Mouse (Mus musculus) T-cell, adult 2 months (primary cell): ENCODE measurements around the gene Gm21861.
"Not testable (repeated sequence)": the region's sequence is repeated elsewhere in the genome, so short reads cannot be mapped to it uniquely, and the experiment has no call there.

Experiments
- DNase-seq: peaks from one replicate; pipeline ENCODE4 v3.0.0; 2022; ENCODE audit warnings: low spot score

Gm21861 gene

DNA sequence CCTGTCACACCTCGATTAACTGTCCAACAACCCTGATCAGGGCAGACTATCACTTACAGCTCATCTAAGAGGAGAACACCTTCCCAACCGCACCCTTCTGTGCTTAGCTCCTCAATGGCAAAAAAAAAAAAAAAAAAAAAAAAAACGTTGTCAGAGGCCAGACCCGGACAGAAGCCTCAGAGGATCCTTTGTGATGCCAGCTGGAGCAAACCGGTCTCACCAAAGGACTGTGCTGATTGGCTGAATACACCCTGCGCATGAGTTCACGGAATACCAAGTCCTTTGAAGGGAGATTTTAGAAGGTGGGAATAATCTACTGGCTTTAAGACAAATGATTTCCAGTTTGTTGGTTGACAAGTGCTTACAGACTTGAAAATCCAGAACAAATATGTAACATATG, at the start of gene Gm21861:
Gm21861 (minus strand) TSS at position 101 of the 400 bp plus-strand sequence.
- not testable (repeated sequence) for DNase-seq
